Mouse (Mus musculus): ENCODE results near the gene Gm17654. TPM values are rescaled to one million over a fixed set of nuclear protein-coding genes. Genes with fewer than 3 reads are reported as not detected.
"Not testable (repeated sequence)": the region's sequence is repeated elsewhere in the genome, so short reads cannot be mapped to it uniquely, and the experiment has no call there.

Gm17654 gene
- not detected for polyA plus RNA-seq (2021)

DNA sequence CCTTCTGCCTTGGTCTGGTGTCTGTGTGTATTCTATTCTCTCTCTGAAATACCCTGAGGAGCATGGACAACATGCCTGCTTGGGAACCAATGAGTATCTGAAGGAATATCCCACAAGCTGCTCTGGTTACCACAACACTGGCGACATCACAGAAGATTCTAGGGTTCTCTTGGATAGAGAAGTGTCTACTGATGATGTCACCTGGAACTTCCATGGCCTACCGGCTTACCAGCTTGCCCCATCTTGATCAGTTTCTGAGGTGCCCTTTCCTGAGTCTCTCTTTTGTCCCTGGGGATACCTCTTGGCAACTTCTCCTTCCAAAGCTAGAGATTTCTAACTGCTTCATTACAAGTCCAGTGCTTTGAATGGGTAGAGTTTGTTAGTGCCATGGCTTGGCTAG is at the start of gene Gm17654:
Gene Gm17654 (minus strand): TSS at position 101 of the 400 bp plus-strand sequence.
- POLR2A ChIA-PET; DNase-seq (ENCODE audit: low read depth, low spot score); ATAC-seq; H3K27me3 ChIP-seq; CTCF ChIA-PET; in situ Hi-C loops (cut with MboI; ENCODE audit: low pct_unique_long_range_greater_than_20kb): not testable (repeated sequence)

DNA sequence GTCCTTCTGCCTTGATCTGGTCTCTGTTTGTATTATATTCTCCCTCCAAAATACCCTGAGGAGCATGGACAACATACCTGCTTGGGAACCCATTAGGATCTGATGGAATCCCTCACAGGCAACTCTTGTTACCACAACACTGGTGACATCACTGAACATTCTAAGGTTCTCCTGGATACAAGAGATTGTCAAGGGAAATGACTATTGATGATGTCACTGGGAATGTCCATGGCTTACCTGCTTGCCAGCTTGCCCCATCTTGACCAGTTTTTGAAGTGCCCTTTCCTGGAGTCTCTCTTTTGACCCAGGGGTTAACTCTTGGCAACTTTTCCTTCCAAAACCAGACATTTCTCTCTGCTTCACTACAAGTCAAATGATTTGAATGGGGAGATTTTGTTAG is 29.0 kb upstream of the Gm17654 start, which contains the start of gene Gm10375:
Gene Gm10375 (minus strand): TSS at position 101 of the 400 bp plus-strand sequence.
- in situ Hi-C loops (cut with MboI; ENCODE audit: low pct_unique_long_range_greater_than_20kb); DNase-seq (ENCODE audit: low read depth, low spot score); CTCF ChIA-PET; ATAC-seq; H3K27me3 ChIP-seq; POLR2A ChIA-PET: not testable (repeated sequence)

GRCm38 (mm10) chr14:43577969-43578368 is 977 bp downstream of the Gm17654 start:
- POLR2A ChIA-PET; ATAC-seq; in situ Hi-C loops (cut with MboI; ENCODE audit: low pct_unique_long_range_greater_than_20kb); CTCF ChIA-PET; H3K27me3 ChIP-seq; DNase-seq (ENCODE audit: low read depth, low spot score): not testable (repeated sequence)

DNA sequence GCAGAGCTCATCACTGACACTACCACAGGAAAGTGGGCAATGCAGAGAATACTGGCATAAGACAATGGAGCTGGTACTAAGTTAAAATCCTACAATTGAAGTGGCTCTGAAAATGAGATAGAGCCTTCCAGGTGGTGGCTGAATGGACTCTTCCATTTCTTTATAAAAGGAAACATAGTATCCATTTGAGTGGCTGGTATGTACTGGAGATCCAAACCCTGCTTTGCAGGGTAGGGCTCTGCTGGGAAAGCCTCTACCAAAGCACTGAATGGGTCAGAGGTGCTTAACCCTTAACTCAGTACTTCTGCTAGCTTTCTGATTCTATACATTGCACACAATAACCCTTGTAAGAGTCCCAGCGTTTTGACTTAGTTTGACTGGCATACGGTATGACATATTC is 26.7 kb downstream of the Gm17654 start:
- ATAC-seq; DNase-seq (ENCODE audit: low read depth, low spot score); CTCF ChIA-PET; H3K27me3 ChIP-seq; in situ Hi-C loops (cut with MboI; ENCODE audit: low pct_unique_long_range_greater_than_20kb); POLR2A ChIA-PET: not testable (repeated sequence)

DNA sequence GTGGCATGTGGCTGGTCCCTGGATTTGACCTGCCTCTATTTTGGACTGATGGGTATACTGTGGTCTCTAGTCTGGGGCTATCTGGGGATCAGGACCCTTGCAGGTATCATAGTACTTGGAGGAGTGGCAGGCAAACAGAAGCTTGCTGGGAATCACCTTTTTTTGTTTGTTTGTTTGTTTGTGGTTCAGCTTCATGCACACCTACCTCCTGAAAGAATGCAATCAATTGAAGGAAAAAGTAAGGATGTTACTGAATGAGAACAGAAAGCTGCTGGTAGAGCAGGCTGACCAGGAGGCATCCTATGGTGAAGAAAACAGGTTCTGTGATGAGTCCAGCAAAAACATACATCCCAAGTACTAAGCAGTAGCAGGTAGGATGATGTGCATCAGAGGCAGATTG is 32.7 kb downstream of the Gm17654 start:
- in situ Hi-C loops (cut with MboI; ENCODE audit: low pct_unique_long_range_greater_than_20kb) = not testable (repeated sequence)

DNA sequence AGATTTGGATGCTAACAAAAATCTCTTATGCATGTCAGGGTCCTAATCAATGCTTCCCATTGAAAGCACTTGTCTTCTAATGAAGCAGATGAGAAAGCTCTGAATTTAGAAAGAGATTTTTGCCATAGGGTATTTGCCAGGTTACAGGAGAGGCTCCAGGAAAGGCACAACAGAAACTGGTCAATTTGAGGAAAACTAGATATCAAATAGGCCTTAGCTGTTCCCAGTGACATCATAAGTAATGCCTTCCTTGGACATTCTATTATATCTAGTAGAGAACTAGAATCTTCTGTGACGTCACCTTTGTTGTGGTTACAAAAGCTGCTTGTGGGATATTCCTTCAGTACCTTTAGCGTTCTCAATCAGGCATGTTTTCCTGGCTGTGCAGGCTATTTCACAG is 35.7 kb downstream of the Gm17654 start, which contains the start of gene Gm5799:
Gene Gm5799 (plus strand): TSS at position 301 of the 400 bp plus-strand sequence.
- ATAC-seq; DNase-seq (ENCODE audit: low read depth, low spot score); POLR2A ChIA-PET; CTCF ChIA-PET; H3K27me3 ChIP-seq; in situ Hi-C loops (cut with MboI; ENCODE audit: low pct_unique_long_range_greater_than_20kb): not testable (repeated sequence)

More for the DNA sequence above, 32.7 kb downstream of the Gm17654 start:
- POLR2A ChIA-PET; CTCF ChIA-PET; ATAC-seq; DNase-seq (ENCODE audit: low read depth, low spot score); H3K27me3 ChIP-seq: not testable (repeated sequence)

GRCm38 (mm10) chr14:43538144-43538543 is 40.8 kb downstream of the Gm17654 start:
- ATAC-seq; DNase-seq (ENCODE audit: low read depth, low spot score); POLR2A ChIA-PET; H3K27me3 ChIP-seq; in situ Hi-C loops (cut with MboI; ENCODE audit: low pct_unique_long_range_greater_than_20kb); CTCF ChIA-PET: not testable (repeated sequence)

DNA sequence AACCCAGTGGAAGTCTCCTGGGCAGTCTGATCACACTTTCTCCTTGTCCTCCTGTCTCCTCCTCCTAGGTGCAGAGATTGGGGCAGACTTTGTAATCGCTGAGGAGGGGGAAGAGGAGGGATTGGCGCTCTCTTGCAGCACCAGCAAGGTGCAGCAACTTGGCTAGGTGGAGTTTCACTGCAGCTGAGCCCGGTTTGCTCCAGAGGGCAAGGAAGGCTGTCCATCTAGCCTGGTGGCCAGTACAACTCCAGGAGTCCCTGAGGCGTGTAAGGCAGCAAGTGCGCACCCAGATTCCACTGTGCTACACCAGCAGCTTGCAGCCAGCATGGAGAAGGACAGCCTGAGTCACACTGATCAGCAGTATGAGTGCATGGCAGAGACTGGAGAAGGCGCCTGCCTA is 46.6 kb downstream of the Gm17654 start:
- H3K27me3 ChIP-seq; DNase-seq (ENCODE audit: low read depth, low spot score); CTCF ChIA-PET; in situ Hi-C loops (cut with MboI; ENCODE audit: low pct_unique_long_range_greater_than_20kb); POLR2A ChIA-PET; ATAC-seq: not testable (repeated sequence)

- ATAC-seq; in situ Hi-C loops (cut with MboI; ENCODE audit: low pct_unique_long_range_greater_than_20kb); CTCF ChIA-PET: not testable (repeated sequence)
Measured at GRCm38 (mm10) chr14:43532011-43532383, 46.9 kb downstream of the Gm17654 start.

DNA sequence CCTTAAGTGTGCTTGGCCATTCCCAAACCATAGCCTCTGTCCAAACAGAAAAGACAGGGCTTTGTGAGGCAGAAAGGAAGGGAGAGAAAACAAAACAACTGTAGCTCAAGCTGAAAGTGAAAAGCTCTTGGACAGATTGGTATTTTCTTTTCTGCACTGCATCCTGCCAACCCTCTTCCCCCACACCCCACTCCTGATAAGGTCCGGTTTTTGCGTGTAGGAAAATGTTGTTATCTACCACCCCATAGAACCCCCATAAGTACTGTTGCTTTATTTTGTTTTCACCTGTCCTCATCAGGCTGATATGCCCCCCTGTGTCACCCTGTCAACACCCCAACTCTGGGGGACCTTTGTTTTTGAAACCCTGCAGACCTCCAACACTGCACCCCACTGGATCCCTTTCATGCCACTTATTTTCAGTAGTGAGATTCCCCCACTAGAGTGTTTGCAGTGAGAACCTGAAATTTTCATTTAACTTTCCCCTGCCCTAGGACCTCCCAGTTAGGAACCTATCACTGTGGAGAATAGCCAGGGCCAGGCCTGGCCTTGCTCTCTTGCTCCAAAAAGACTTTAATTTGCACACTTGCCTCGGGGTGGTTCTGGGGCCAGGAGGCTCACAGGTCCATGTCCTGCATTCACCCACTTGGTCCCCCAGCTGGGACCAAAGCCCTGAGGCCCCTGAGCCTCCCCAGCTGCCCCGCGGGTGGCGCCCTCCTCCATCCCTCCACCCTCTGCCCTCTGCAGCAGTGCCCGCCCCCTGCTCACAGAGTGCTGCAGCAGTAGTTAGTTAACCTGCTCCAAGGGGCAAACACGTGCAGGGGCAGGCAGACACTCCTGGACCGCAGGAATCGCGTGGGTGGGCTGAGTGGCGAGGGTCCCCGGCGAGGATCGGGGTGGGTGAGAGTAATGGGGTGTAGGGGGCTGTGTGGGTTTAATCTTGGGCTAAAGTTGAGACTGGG is 47.6 kb downstream of the Gm17654 start:
- in situ Hi-C loops (cut with MboI; ENCODE audit: low pct_unique_long_range_greater_than_20kb); DNase-seq (ENCODE audit: low read depth, low spot score); ATAC-seq; H3K27me3 ChIP-seq; CTCF ChIA-PET; POLR2A ChIA-PET: not testable (repeated sequence)

More at GRCm38 (mm10) chr14:43532011-43532383, 46.9 kb downstream of the Gm17654 start:
- POLR2A ChIA-PET; H3K27me3 ChIP-seq; DNase-seq (ENCODE audit: low read depth, low spot score): not testable (repeated sequence)

Other genes with a start within 250 kb of the Gm17654 start
- 0.39 TPM for gene 1700001F09Rik, start 231.3 kb downstream of the Gm17654 start, polyA plus RNA-seq (2021)
- gene Gm8138, start 162.8 kb downstream of the Gm17654 start, polyA plus RNA-seq (2021) = 0.08 TPM
- gene Gm5799, start 35.6 kb downstream of the Gm17654 start, polyA plus RNA-seq (2021) = 0.85 TPM
- not detected for gene Gm10375, start 28.9 kb upstream of the Gm17654 start, polyA plus RNA-seq (2021)
- gene Gm8165, start 98.1 kb upstream of the Gm17654 start, polyA plus RNA-seq (2021) = not detected
- gene Gm7324, start 118.7 kb upstream of the Gm17654 start, polyA plus RNA-seq (2021) = 9.2 TPM
- not detected for gene Gm16506, start 148.3 kb upstream of the Gm17654 start, polyA plus RNA-seq (2021)
- gene Gm6526, start 168.7 kb upstream of the Gm17654 start, polyA plus RNA-seq (2021) = not detected
- not detected for gene Gm8180, start 205.6 kb upstream of the Gm17654 start, polyA plus RNA-seq (2021)

All from Patski (cell line).